Mouse (Mus musculus) liver, adult 2 months (tissue): ENCODE measurements around the gene Ankrd40. TPM values are rescaled to one million over a fixed set of nuclear protein-coding genes. Genes with fewer than 3 reads are reported as not detected.
A peak's percentile ranks its signal among the peaks of the same experiment; 100 is the strongest.

Experiments
- DNase-seq: peaks from one replicate; pipeline ENCODE4 v3.0.0-alpha.2; 2011; ENCODE audit warnings: low read depth, low spot score; ENCODE audit errors: extremely low read depth
- H3K27ac ChIP-seq: fragments of 200-500 bp; replicated peaks from 2 replicates; pipeline ENCODE4 v1.5.1; 2012; ENCODE audit warnings: low read depth, mild to moderate bottlenecking, control low read depth, inconsistent platforms, low read length; ENCODE audit not compliant: insufficient read depth
- H3K27me3 ChIP-seq: fragments of 200-500 bp; 2 replicates; pipeline ENCODE4 v1.6.1; 2012; ENCODE audit warnings: mild to moderate bottlenecking, moderate library complexity, low read length, inconsistent platforms; ENCODE audit not compliant: control insufficient read depth, insufficient read depth
- H3K36me3 ChIP-seq: fragments of 200-500 bp; 2 replicates; pipeline ENCODE4 v1.6.1; 2012; ENCODE audit warnings: low read length, inconsistent platforms; ENCODE audit not compliant: control insufficient read depth, insufficient read depth
- H3K4me1 ChIP-seq: fragments of 200-500 bp; 2 replicates; pipeline ENCODE4 v1.6.1; 2011; ENCODE audit warnings: low read length; ENCODE audit not compliant: control insufficient read depth, insufficient read depth
- H3K4me3 ChIP-seq: fragments of 200-500 bp; 2 replicates; pipeline ENCODE4 v1.5.1; 2011; ENCODE audit warnings: low read depth, mild to moderate bottlenecking, control low read depth, low read length, moderate library complexity; ENCODE audit not compliant: insufficient read depth
- H3K79me2 ChIP-seq: fragments of 200-500 bp; 2 replicates; pipeline ENCODE4 v1.6.1; 2012; ENCODE audit warnings: inconsistent platforms, mild to moderate bottlenecking, low read length, moderate library complexity; ENCODE audit not compliant: control insufficient read depth, insufficient read depth
- H3K9ac ChIP-seq: fragments of 200-500 bp; 2 replicates; pipeline ENCODE4 v1.6.1; 2012; ENCODE audit warnings: low read depth, mild to moderate bottlenecking, control low read depth, inconsistent platforms, low read length
- CTCF ChIP-seq: fragments of 200-500 bp; IDR thresholded peaks from 2 replicates; pipeline ENCODE4 v1.5.1; 2011; ENCODE audit warnings: low read depth, low read length, control low read depth
- POLR2A ChIP-seq: fragments of 200-500 bp; IDR thresholded peaks from 2 replicates; pipeline ENCODE4 v1.6.1; 2011; ENCODE audit warnings: low read length, control low read depth; ENCODE audit not compliant: insufficient read depth; ENCODE audit errors: extremely low read depth
- WGBS: fragments of 180-500 bp; shearing (Covaris S2); methylation state at CpG from one replicate; pipeline ENCODE4 v1.1.7; 2018; 5-methylcytosine and 5-hydroxymethylcytosine counted together
- polyA plus RNA-seq: library from polyadenylated mRNA; depleted of rRNA; stranded (reverse); fragments of >200 nt; gene quantifications from 2 replicates; pipeline ENCODE4 v1.2.3, GENCODE M21; 2012; rRNA removed
- total RNA-seq: library from RNA; depleted of rRNA; stranded (reverse); fragments of >200 nt; gene quantifications from 2 replicates; pipeline ENCODE4 v1.2.3, GENCODE M21; 2014; rRNA removed

The Ankrd40 gene
- total RNA-seq (28.0 and 30.0 TPM in 2 replicates), polyA plus RNA-seq (47.6 and 56.5 TPM in 2 replicates)

GRCm38 (mm10) chr11:94327693-94328643 lies at the start of gene Ankrd40:
Gene Ankrd40, plus strand, starts transcription at chr11:94328001.
- WGBS: 1% methylated on average over 68 of the region's 78 CpGs
- Histone ChIP-seq H3K36me3 (no peaks in the 10 kb centered on the region), H3K9ac (peak within 1 kb of the TSS; percentile 77), H3K4me1 (peaks cover 17% of the 10 kb centered on the region), H3K4me3 (peak within 1 kb of the TSS; percentile 78), H3K27me3 (no peaks in the 10 kb centered on the region), H3K79me2 (peaks cover 8% of the 10 kb centered on the region; the same call in 1 of the 2 replicates), H3K27ac (peak within 1 kb of the TSS; percentile 94)
- peak; percentile 77 for DNase-seq
- TF ChIP-seq CTCF (no peak), POLR2A (0 out of 2 replicates have a peak, but pooled peaks have one; percentile 47)

- H3K27me3 ChIP-seq: no peaks in the 10 kb centered on the region
- H3K4me1 ChIP-seq: peaks cover 19% of the 10 kb centered on the region
- peak within 1 kb of the TSS; percentile 53 for H3K27ac ChIP-seq
- H3K9ac ChIP-seq: 0 out of 2 replicates have a peak within 1 kb of the TSS, but pooled peaks have one; percentile 6
- TF ChIP-seq POLR2A (no peak), CTCF (no peak)
- no peaks in the 10 kb centered on the region for H3K79me2 ChIP-seq
- H3K4me3 ChIP-seq: no peak within 1 kb of the TSS
- WGBS: 46% methylated on average over 11 of the region's 11 CpGs
- DNase-seq: peak; percentile 87
- peaks cover 12% of the 10 kb centered on the region for H3K36me3 ChIP-seq
Observed at GRCm38 (mm10) chr11:94281199-94282181, 46.3 kb upstream of the Ankrd40 start, which contains the start of gene Gm21885. Gene Gm21885, plus strand, starts transcription at chr11:94281873.

GRCm38 (mm10) chr11:94282291-94282690 lies 45.5 kb upstream of the Ankrd40 start:
- Histone ChIP-seq H3K27ac (peak overlapping the region; percentile 53), H3K4me1 (peaks cover 17% of the 10 kb centered on the region), H3K9ac (0 out of 2 replicates have a peak overlapping the region, but pooled peaks have one; percentile 6), H3K27me3 (no peaks in the 10 kb centered on the region), H3K79me2 (no peaks in the 10 kb centered on the region), H3K36me3 (peaks cover 14% of the 10 kb centered on the region), H3K4me3 (no peak overlapping the region)
- DNase-seq: no peak
- 32% methylated on average over 5 of the region's 5 CpGs for WGBS
- no peak for TF ChIP-seq POLR2A
- TF ChIP-seq CTCF: no peak

GRCm38 (mm10) chr11:94283536-94284099 lies 44.2 kb upstream of the Ankrd40 start:
- no peak overlapping the region for H3K4me3 ChIP-seq
- no peaks in the 10 kb centered on the region for H3K79me2 ChIP-seq
- H3K27ac ChIP-seq: no peak overlapping the region
- DNase-seq: peak; percentile 43
- WGBS: 60% methylated on average over 6 of the region's 6 CpGs
- H3K36me3 ChIP-seq: peaks cover 25% of the 10 kb centered on the region
- H3K27me3 ChIP-seq: no peaks in the 10 kb centered on the region
- peaks cover 17% of the 10 kb centered on the region for H3K4me1 ChIP-seq
- TF ChIP-seq CTCF (no peak), POLR2A (no peak)
- no peak overlapping the region for H3K9ac ChIP-seq
